Mouse (Mus musculus) liver, embryonic 14.5 days (tissue): Measurements from ENCODE around the gene Myl7.

Experiments used
- CTCF ChIP-seq: IDR thresholded peaks from 2 replicates; pipeline ENCODE4 v1.5.1; 2016; ENCODE audit warnings: antibody characterized with exemption, low read depth, control low read depth
- EP300 ChIP-seq: IDR thresholded peaks from 2 replicates; pipeline ENCODE4 v1.6.1; 2016; ENCODE audit warnings: antibody characterized with exemption, low read depth

DNA sequence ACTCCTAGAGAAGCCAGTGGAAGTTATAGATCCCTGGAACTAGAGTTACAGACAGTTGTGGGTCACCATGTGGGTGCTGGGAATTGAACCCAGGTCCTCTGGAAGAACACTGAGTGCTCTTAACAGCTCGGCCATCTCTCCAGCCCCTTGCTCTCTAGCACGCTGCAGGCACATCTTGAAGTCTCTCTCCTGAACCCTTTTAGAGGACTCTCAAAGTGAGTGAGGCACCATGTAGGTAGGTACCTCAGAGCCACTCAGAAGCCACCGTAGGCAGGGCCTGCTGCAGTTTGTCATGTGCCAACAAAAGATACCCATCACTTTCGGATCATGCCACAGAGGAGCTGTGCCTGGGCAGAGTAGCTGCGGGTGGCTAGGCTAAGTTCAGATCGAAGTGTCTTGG, 6.3 kb upstream of the Myl7 start:
- TF ChIP-seq CTCF (no peak), EP300 (no peak)
